Mouse (Mus musculus): ENCODE results near the gene Tcp10a. TPM values are rescaled to one million over a fixed set of nuclear protein-coding genes. Genes with fewer than 3 reads are reported as not detected.

Tcp10a gene
- not detected in 2 replicates for polyA plus RNA-seq (2015; fragmentation: Nextera tagmentation; extraction: Ambion mirVana)

GRCm38 (mm10) chr17:7324346-7324745 is at the start of gene Tcp10a:
Tcp10a (plus strand) TSS chr17:7324646.

GRCm38 (mm10) chr17:7352596-7352995 is 28.1 kb downstream of the Tcp10a start, which contains the start of gene Ttll2:
Ttll2 (minus strand) TSS chr17:7352696.

GRCm38 (mm10) chr17:7371879-7372278 is 47.4 kb downstream of the Tcp10a start, which contains the start of gene Gm49630:
Gm49630 (minus strand) TSS chr17:7371979.

GRCm38 (mm10) chr17:7385364-7385763 is 60.9 kb downstream of the Tcp10a start, which contains the start of gene Unc93a2:
Unc93a2 (minus strand) TSS chr17:7385464.

Other genes starting within 250 kb of the Tcp10a start
- 2.7 and 3.6 TPM in 2 replicates for gene Rps6ka2, start 154.5 kb upstream of the Tcp10a start, polyA plus RNA-seq (2015; fragmentation: Nextera tagmentation; extraction: Ambion mirVana)
- gene Ttll2, start 28.1 kb downstream of the Tcp10a start, polyA plus RNA-seq (2015; fragmentation: Nextera tagmentation; extraction: Ambion mirVana): not detected in 2 replicates
- gene Gm49630, start 47.3 kb downstream of the Tcp10a start, polyA plus RNA-seq (2015; fragmentation: Nextera tagmentation; extraction: Ambion mirVana): not detected in 2 replicates
- not detected in 2 replicates for gene Unc93a2, start 60.8 kb downstream of the Tcp10a start, polyA plus RNA-seq (2015; fragmentation: Nextera tagmentation; extraction: Ambion mirVana)